Mouse (Mus musculus): ENCODE measurements around the gene Caprin1.

DNA sequence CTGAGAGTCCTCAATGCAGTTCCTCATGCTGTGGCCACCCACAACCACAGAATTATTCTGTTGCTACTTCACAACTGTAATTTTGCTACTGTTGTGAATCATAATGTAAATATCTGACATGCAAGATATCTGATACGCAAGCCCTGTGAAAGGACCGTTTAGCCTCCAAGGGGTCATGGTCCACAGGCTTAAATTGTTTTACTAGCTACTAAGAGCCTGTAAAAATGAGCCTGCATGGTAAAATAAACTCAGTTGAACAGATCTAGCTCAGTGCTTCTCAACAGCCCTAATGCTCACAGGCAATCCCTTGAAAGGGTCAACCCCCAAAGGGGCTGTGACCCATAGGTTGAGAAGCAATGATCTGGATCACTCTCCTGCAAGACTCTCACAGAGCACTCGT lies 48.4 kb downstream of the Caprin1 start:
- TF ChIP-seq POLR2A (IDR thresholded peaks at IDR 0.05; ENCODE audit: low read depth, low read length) (no peak), CTCF (conservative IDR thresholded peaks at IDR 0.05; ENCODE audit: insufficient read depth, insufficient read length, low read depth, low read length) (no peak)

Data from kidney, adult 2 months (tissue).